8 mouse cellular contexts compared by ENCODE assay signal in genomic region chr2:158624718-158625222, GRCm38 (mm10). TPM values are rescaled to one million over a fixed set of nuclear protein-coding genes. Genes with fewer than 3 reads are reported as not detected.
DNase-seq lines count a peak whose midpoint lies in the region; ATAC-seq and TF ChIP-seq lines count a peak whose summit lies in the region.

Gene Actr5 (plus strand): TSS chr2:158624888.

- under 1% methylated on average over 32 of the region's 39 CpGs for WGBS in heart, embryonic 12.5 days
- under 1% methylated on average over 35 of the region's 39 CpGs for WGBS in kidney, postnatal 0 days
- WGBS in liver, embryonic 11.5 days, result under 1% methylated on average over 39 of the region's 39 CpGs
- WGBS in stomach, embryonic 14.5 days, result under 1% methylated on average over 39 of the region's 39 CpGs

- peaks cover 12% of the 10 kb centered on the region for H3K4me1 ChIP-seq in heart, embryonic 12.5 days (replicated peaks)
- peaks cover 10% of the 10 kb centered on the region for H3K4me1 ChIP-seq in kidney, postnatal 0 days (replicated peaks; ENCODE audit: insufficient read depth, low read length)
- peaks cover 12% of the 10 kb centered on the region for H3K4me1 ChIP-seq in liver, embryonic 11.5 days (replicated peaks; ENCODE audit: control insufficient read depth, insufficient read depth, low read length)
- peaks cover 4% of the 10 kb centered on the region; the same call in 1 of the 2 replicates for H3K4me1 ChIP-seq in stomach, embryonic 14.5 days (ENCODE audit: control insufficient read depth, insufficient read depth, low read length)

- no peaks in the 10 kb centered on the region for H3K9me3 ChIP-seq in heart, embryonic 12.5 days (replicated peaks)
- no peaks in the 10 kb centered on the region for H3K9me3 ChIP-seq in kidney, postnatal 0 days (replicated peaks; ENCODE audit: low read length)
- no peaks in the 10 kb centered on the region for H3K9me3 ChIP-seq in liver, embryonic 11.5 days (ENCODE audit: control insufficient read depth, low read length)
- H3K9me3 ChIP-seq in stomach, embryonic 14.5 days (ENCODE audit: control insufficient read depth, low read depth, low read length), result no peaks in the 10 kb centered on the region

- peak within 1 kb of the TSS; percentile 83 for H3K27ac ChIP-seq in heart, embryonic 12.5 days (ENCODE audit: poor library complexity, severe bottlenecking)
- H3K27ac ChIP-seq in kidney, postnatal 0 days, result peak within 1 kb of the TSS; percentile 93
- H3K27ac ChIP-seq in liver, embryonic 11.5 days (ENCODE audit: low read depth, low read length), result peak within 1 kb of the TSS; percentile 60
- H3K27ac ChIP-seq in stomach, embryonic 14.5 days (ENCODE audit: low read length), result peak within 1 kb of the TSS; percentile 86

- peaks cover 19% of the 10 kb centered on the region for H3K27me3 ChIP-seq in heart, embryonic 12.5 days (replicated peaks)
- H3K27me3 ChIP-seq in kidney, postnatal 0 days (ENCODE audit: insufficient read depth, low read length), result no peaks in the 10 kb centered on the region
- H3K27me3 ChIP-seq in liver, embryonic 11.5 days (replicated peaks; ENCODE audit: control insufficient read depth, insufficient read depth, low read length), result peaks cover 10% of the 10 kb centered on the region
- H3K27me3 ChIP-seq in stomach, embryonic 14.5 days (ENCODE audit: control insufficient read depth, insufficient read depth, low read length), result no peaks in the 10 kb centered on the region

- peak within 1 kb of the TSS; percentile 67 for H3K4me3 ChIP-seq in heart, embryonic 12.5 days
- peak within 1 kb of the TSS; percentile 98 for H3K4me3 ChIP-seq in kidney, postnatal 0 days (replicated peaks; ENCODE audit: low read depth, low read length)
- peak within 1 kb of the TSS; percentile 92 for H3K4me3 ChIP-seq in liver, embryonic 11.5 days (ENCODE audit: low read depth, low read length)
- H3K4me3 ChIP-seq in stomach, embryonic 14.5 days (ENCODE audit: low read depth, low read length), result peak within 1 kb of the TSS; percentile 76

- peaks cover 20% of the 10 kb centered on the region for H3K36me3 ChIP-seq in heart, embryonic 12.5 days
- peaks cover 18% of the 10 kb centered on the region; the same call in 1 of the 2 replicates for H3K36me3 ChIP-seq in kidney, postnatal 0 days (ENCODE audit: insufficient read depth, low read length)
- H3K36me3 ChIP-seq in liver, embryonic 11.5 days (ENCODE audit: control insufficient read depth, insufficient read depth, low read length), result peaks cover 7% of the 10 kb centered on the region; the same call in 1 of the 2 replicates
- peaks cover 14% of the 10 kb centered on the region for H3K36me3 ChIP-seq in stomach, embryonic 14.5 days (ENCODE audit: control insufficient read depth, insufficient read depth, low read length)

- DNase-seq in CD4-positive helper T cell, adult 2 months (ENCODE audit: low read depth, low spot score), result peak; percentile 96
- peak; percentile 87 for DNase-seq in brain, embryonic 18.5 days (ENCODE audit: low read depth, low spot score)
- peak; percentile 100 for DNase-seq in kidney, postnatal 0 days (ENCODE audit: low spot score)
- DNase-seq in liver, embryonic 11.5 days (ENCODE audit: low spot score), result peak; percentile 96
- peak; percentile 99 for DNase-seq in naive thymus-derived CD4-positive, alpha-beta T cell, adult 2 months (ENCODE audit: low read depth)

- peak; percentile 97 for ATAC-seq in erythroid progenitor cell, adult 5-6 weeks (replicated peaks; ENCODE audit: low FRiP score, poor library complexity, severe bottlenecking)
- peak; percentile 97 for ATAC-seq in heart, embryonic 12.5 days (ENCODE audit: insufficient number of reproducible peaks, low FRiP score)
- ATAC-seq in kidney, postnatal 0 days (replicated peaks; ENCODE audit: low FRiP score, low read depth), result peak; percentile 95
- ATAC-seq in liver, embryonic 11.5 days (replicated peaks; ENCODE audit: low FRiP score), result peak; percentile 91
- ATAC-seq in stomach, embryonic 14.5 days (ENCODE audit: insufficient number of reproducible peaks, insufficient read depth, low FRiP score, low read depth), result peak; percentile 96

- peak within 1 kb of the TSS; percentile 80 for H3K9ac ChIP-seq in heart, embryonic 12.5 days
- peak within 1 kb of the TSS; percentile 88 for H3K9ac ChIP-seq in kidney, postnatal 0 days (ENCODE audit: low read depth, low read length)
- H3K9ac ChIP-seq in liver, embryonic 11.5 days (ENCODE audit: low read depth, low read length), result peak within 1 kb of the TSS; percentile 86
- peak within 1 kb of the TSS; percentile 65 for H3K9ac ChIP-seq in stomach, embryonic 14.5 days (replicated peaks; ENCODE audit: low read depth, low read length)

- peak; percentile 35; the same call in 1 of the 2 replicates for TF ChIP-seq CTCF in kidney, postnatal 0 days (IDR thresholded peaks at IDR 0.05; ENCODE audit: low read depth)

- peak within 1 kb of the TSS; percentile 77 for H3K4me2 ChIP-seq in heart, embryonic 12.5 days
- peak within 1 kb of the TSS; percentile 96 for H3K4me2 ChIP-seq in kidney, postnatal 0 days (ENCODE audit: low read length)
- peak within 1 kb of the TSS; percentile 83 for H3K4me2 ChIP-seq in liver, embryonic 11.5 days
- H3K4me2 ChIP-seq in stomach, embryonic 14.5 days (replicated peaks; ENCODE audit: low read depth, low read length), result peak within 1 kb of the TSS; percentile 43

RNA-seq across cellular contexts. Expression of gene Actr5, which starts in this region (rescaled TPM):
- total RNA-seq in erythroid progenitor cell, adult 5-6 weeks (2015; ENCODE audit: low replicate concordance), result 0.84 and 7.2 TPM in 2 replicates
- total RNA-seq in erythroid progenitor cell, adult 5-6 weeks (2017; ENCODE audit: low replicate concordance), result 4.2 and 6.2 TPM in 2 replicates
- polyA plus RNA-seq in heart, embryonic 12.5 days (2016; fragmentation: Nextera tagmentation; extraction: Ambion mirVana), result 10.1 and 11.1 TPM in 2 replicates
- polyA plus RNA-seq in kidney, postnatal 0 days (2015; fragmentation: Nextera tagmentation; extraction: Ambion mirVana), result 7.1 and 9.1 TPM in 2 replicates
- 14.2 and 15.8 TPM in 2 replicates for polyA plus RNA-seq in liver, embryonic 11.5 days (2014; fragmentation: Nextera tagmentation; extraction: Ambion mirVana)
- polyA plus RNA-seq in stomach, embryonic 14.5 days (2014; fragmentation: Nextera tagmentation; extraction: Ambion mirVana), result 10.5 and 14.8 TPM in 2 replicates

Comparison
In these comparisons a context has a peak if more than half of its experiments do, and no peak if none do; other contexts are left out.
1. Peak in every context shown above with its lines: DNase-seq, ATAC-seq, H3K4me3 ChIP-seq and H3K27ac ChIP-seq.
2. H3K4me2 ChIP-seq: peak in every context shown above with its lines; median percentile 96 in kidney, postnatal 0 days; 83 in liver, embryonic 11.5 days; 77 in heart, embryonic 12.5 days; 43 in stomach, embryonic 14.5 days.